Mouse (Mus musculus) v-Abl transformed pro-B cells (cell line): Measurements from ENCODE around the gene Actr1a.

Experiments
- in situ Hi-C, 2 experiments: fragments of 400-800 bp; cut with MboI; formaldehyde crosslinking; loops; one replicate each; pipeline ENCODE4 v1.15.1; 2025; ENCODE audit not compliant: unreplicated experiment in 2 of 2

The Actr1a gene

GRCm38 (mm10) chr19:46395109-46396009 is at the start of gene Actr1a:
Gene Actr1a, minus strand, starts transcription at chr19:46395748.
- in situ Hi-C loops = loop anchor here in 1 of 2 experiments (5.0 kb wide), 1 partner anchor 52 kb away; no protein-coding TSS in a partner anchor

- in situ Hi-C loops = loop anchor here in 1 of 2 experiments (5.0 to 25.0 kb wide), 4 partner anchors 109 to 309 kb away; partner anchors contain the start of genes Cuedc2 and Elovl3
Observed at GRCm38 (mm10) chr19:46444209-46444608, 48.7 kb upstream of the Actr1a start.

GRCm38 (mm10) chr19:46443509-46443908 is 48.0 kb upstream of the Actr1a start:
- in situ Hi-C loops = loop anchor here in 1 of 2 experiments (5.0 to 25.0 kb wide), 4 partner anchors 109 to 309 kb away; partner anchors contain the start of genes Cuedc2 and Elovl3

GRCm38 (mm10) chr19:46435492-46435891 is 39.9 kb upstream of the Actr1a start:
- in situ Hi-C loops = loop anchor here (5.0 to 25.0 kb wide), 3 partner anchors 33 to 309 kb away; no protein-coding TSS in a partner anchor

GRCm38 (mm10) chr19:46434591-46434990 is 39.0 kb upstream of the Actr1a start:
- in situ Hi-C loops = loop anchor here (10.0 to 25.0 kb wide), 2 partner anchors 303 to 310 kb away; no protein-coding TSS in a partner anchor

GRCm38 (mm10) chr19:46434148-46434547 is 38.6 kb upstream of the Actr1a start:
- in situ Hi-C loops = loop anchor here (10.0 to 25.0 kb wide), 2 partner anchors 303 to 311 kb away; no protein-coding TSS in a partner anchor

GRCm38 (mm10) chr19:46433712-46434111 is 38.2 kb upstream of the Actr1a start:
- in situ Hi-C loops = loop anchor here (10.0 to 25.0 kb wide), 2 partner anchors 304 to 311 kb away; no protein-coding TSS in a partner anchor

GRCm38 (mm10) chr19:46429250-46429649 is 33.7 kb upstream of the Actr1a start:
- in situ Hi-C loops = loop anchor here in 1 of 2 experiments (25.0 kb wide), 1 partner anchor 308 kb away; no protein-coding TSS in a partner anchor

- in situ Hi-C loops = loop anchor here in 1 of 2 experiments (25.0 kb wide), 1 partner anchor 311 kb away; no protein-coding TSS in a partner anchor
Observed at GRCm38 (mm10) chr19:46426488-46426887, 30.9 kb upstream of the Actr1a start.

GRCm38 (mm10) chr19:46425266-46425665 is 29.7 kb upstream of the Actr1a start:
- in situ Hi-C loops = loop anchor here in 1 of 2 experiments (25.0 kb wide), 1 partner anchor 312 kb away; no protein-coding TSS in a partner anchor

- in situ Hi-C loops = no loop called here
Observed at GRCm38 (mm10) chr19:46422384-46423338, 27.1 kb upstream of the Actr1a start.

- in situ Hi-C loops = no loop called here
Observed at GRCm38 (mm10) chr19:46420410-46420809, 24.9 kb upstream of the Actr1a start.

GRCm38 (mm10) chr19:46418051-46418450 is 22.5 kb upstream of the Actr1a start:
- in situ Hi-C loops = no loop called here

GRCm38 (mm10) chr19:46416276-46416675 is 20.7 kb upstream of the Actr1a start:
- in situ Hi-C loops = no loop called here

GRCm38 (mm10) chr19:46414486-46414885 is 18.9 kb upstream of the Actr1a start:
- in situ Hi-C loops = no loop called here

GRCm38 (mm10) chr19:46413969-46414368 is 18.4 kb upstream of the Actr1a start:
- in situ Hi-C loops = no loop called here

- in situ Hi-C loops = no loop called here
Observed at GRCm38 (mm10) chr19:46412056-46412805, 16.7 kb upstream of the Actr1a start.

GRCm38 (mm10) chr19:46409506-46409905 is 14.0 kb upstream of the Actr1a start:
- in situ Hi-C loops = no loop called here
